ENCODE assay signal across 8 mouse cellular contexts in genomic region chr4:139309651-139310050, GRCm38 (mm10). TPM values are rescaled to one million over a fixed set of nuclear protein-coding genes. Genes with fewer than 3 reads are reported as not detected.
DNase-seq lines count a peak whose midpoint lies in the region; ATAC-seq and TF ChIP-seq lines count a peak whose summit lies in the region.

No protein-coding gene starts in this region.

- no peaks in the 10 kb centered on the region for H3K27me3 ChIP-seq in kidney, embryonic 14.5 days (ENCODE audit: control insufficient read depth, insufficient read depth, low read length)
- H3K27me3 ChIP-seq in hindbrain, embryonic 15.5 days, result no peaks in the 10 kb centered on the region
- no peaks in the 10 kb centered on the region for H3K27me3 ChIP-seq in midbrain, postnatal 0 days (ENCODE audit: insufficient read depth, low read length)

- peak overlapping the region; percentile 95 for H3K4me2 ChIP-seq in kidney, embryonic 14.5 days (replicated peaks; ENCODE audit: low read depth, low read length)
- H3K4me2 ChIP-seq in hindbrain, embryonic 15.5 days, result peak overlapping the region; percentile 93
- peak overlapping the region; percentile 92 for H3K4me2 ChIP-seq in midbrain, postnatal 0 days (ENCODE audit: low read depth, low read length, poor library complexity, severe bottlenecking)

- peaks cover 9% of the 10 kb centered on the region for H3K36me3 ChIP-seq in kidney, embryonic 14.5 days (ENCODE audit: control insufficient read depth, insufficient read depth, low read length)
- H3K36me3 ChIP-seq in hindbrain, embryonic 15.5 days, result peaks cover 9% of the 10 kb centered on the region
- H3K36me3 ChIP-seq in midbrain, postnatal 0 days (ENCODE audit: insufficient read depth, low read length), result peaks cover 16% of the 10 kb centered on the region

- intact Hi-C loops in left cerebral cortex, postnatal 25 days (cut with DNase I), result loop anchor here (1.0 kb wide), 2 partner anchors 43 to 117 kb away; partner anchors contain the start of genes Capzb, Emc1, Mrto4 and Ubr4

- H3K9me3 ChIP-seq in kidney, embryonic 14.5 days (ENCODE audit: control insufficient read depth, low read length), result no peaks in the 10 kb centered on the region
- H3K9me3 ChIP-seq in hindbrain, embryonic 15.5 days, result no peaks in the 10 kb centered on the region
- no peaks in the 10 kb centered on the region for H3K9me3 ChIP-seq in midbrain, postnatal 0 days (ENCODE audit: low read length)

- H3K4me1 ChIP-seq in kidney, embryonic 14.5 days (ENCODE audit: control insufficient read depth, insufficient read depth, low read length), result peaks cover 13% of the 10 kb centered on the region
- peaks cover 30% of the 10 kb centered on the region for H3K4me1 ChIP-seq in hindbrain, embryonic 15.5 days (replicated peaks)
- peaks cover 13% of the 10 kb centered on the region; the same call in 1 of the 2 replicates for H3K4me1 ChIP-seq in midbrain, postnatal 0 days (ENCODE audit: insufficient read depth, low read length)

- H3K4me3 ChIP-seq in kidney, embryonic 14.5 days (ENCODE audit: low read length), result peak overlapping the region; percentile 83
- peak overlapping the region; percentile 72 for H3K4me3 ChIP-seq in hindbrain, embryonic 15.5 days
- H3K4me3 ChIP-seq in midbrain, postnatal 0 days (ENCODE audit: low read depth, low read length), result peak overlapping the region; percentile 91

- ATAC-seq in kidney, embryonic 14.5 days (ENCODE audit: low FRiP score, low TSS enrichment), result no peak
- ATAC-seq in hindbrain, embryonic 15.5 days (ENCODE audit: low FRiP score, low read depth), result no peak
- no peak for ATAC-seq in midbrain, postnatal 0 days (ENCODE audit: low FRiP score)

- H3K27ac ChIP-seq in kidney, embryonic 14.5 days (ENCODE audit: low read depth, low read length), result no peak overlapping the region
- H3K27ac ChIP-seq in hindbrain, embryonic 15.5 days (replicated peaks), result no peak overlapping the region
- H3K27ac ChIP-seq in midbrain, postnatal 0 days (ENCODE audit: low read depth, low read length), result no peak overlapping the region

- WGBS in kidney, embryonic 14.5 days, result 16% methylated on average over 6 of the region's 6 CpGs
- 20% methylated on average over 6 of the region's 6 CpGs for WGBS in hindbrain, embryonic 15.5 days
- WGBS in midbrain, postnatal 0 days, result 16% methylated on average over 6 of the region's 6 CpGs

- peak overlapping the region; percentile 81; the same call in 1 of the 2 replicates for H3K9ac ChIP-seq in kidney, embryonic 14.5 days (ENCODE audit: low read depth, low read length)
- H3K9ac ChIP-seq in hindbrain, embryonic 15.5 days, result peak overlapping the region; percentile 80; the same call in 1 of the 2 replicates
- peak overlapping the region; percentile 72 for H3K9ac ChIP-seq in midbrain, postnatal 0 days (replicated peaks; ENCODE audit: low read length, poor library complexity, severe bottlenecking)

- DNase-seq in kidney, adult 9 months, result no peak
- peak; percentile 64 for DNase-seq in ZHBTc4 (ENCODE audit: low read depth, low spot score)
- no peak for DNase-seq in midbrain, postnatal 0 days (ENCODE audit: low spot score)
- no peak for DNase-seq in thymus, postnatal 10 days (ENCODE audit: low spot score in 2 of 2)
- DNase-seq in left cerebral cortex, postnatal 25 days (ENCODE audit: low spot score in 2 of 2), result no peak
- no peak for DNase-seq in urinary bladder, postnatal 4 days (ENCODE audit: low spot score in 2 of 2)

- TF ChIP-seq CTCF in midbrain, postnatal 0 days (IDR thresholded peaks at IDR 0.05), result 0 out of 2 replicates have a peak, but pooled peaks have one; percentile 28

RNA-seq across cellular contexts. Expression of gene Pqlc2, which starts 0.9 kb away (rescaled TPM):
- polyA plus RNA-seq in kidney, embryonic 14.5 days (2014; fragmentation: Nextera tagmentation; extraction: Ambion mirVana), result 10.4 and 13.3 TPM in 2 replicates
- 13.9 and 14.0 TPM in 2 replicates for polyA plus RNA-seq in hindbrain, embryonic 15.5 days (2015; fragmentation: Nextera tagmentation; extraction: Ambion mirVana)
- total RNA-seq in midbrain, postnatal 0 days (2014; rRNA removed), result 19.3 and 26.5 TPM in 2 replicates
- 10.9 and 15.2 TPM in 2 replicates for polyA plus RNA-seq in midbrain, postnatal 0 days (2015; fragmentation: Nextera tagmentation; extraction: Ambion mirVana)
- 10 to 100 TPM; 12.6 to 13.0 TPM for total RNA-seq in left cerebral cortex, postnatal 25 days (2021)

RNA-seq across cellular contexts. Expression of gene Akr7a5, which starts 0.9 kb away (rescaled TPM):
- 139 and 141 TPM in 2 replicates for polyA plus RNA-seq in kidney, embryonic 14.5 days (2014; fragmentation: Nextera tagmentation; extraction: Ambion mirVana)
- 64.8 and 66.2 TPM in 2 replicates for polyA plus RNA-seq in hindbrain, embryonic 15.5 days (2015; fragmentation: Nextera tagmentation; extraction: Ambion mirVana)
- 45.0 and 65.4 TPM in 2 replicates for total RNA-seq in midbrain, postnatal 0 days (2014; rRNA removed)
- polyA plus RNA-seq in midbrain, postnatal 0 days (2015; fragmentation: Nextera tagmentation; extraction: Ambion mirVana), result 64.4 and 65.6 TPM in 2 replicates
- 10 to 100 TPM; 24.4 to 30.1 TPM for total RNA-seq in left cerebral cortex, postnatal 25 days (2021)

RNA-seq across cellular contexts. Expression of gene Mrto4, which starts 42.7 kb away (rescaled TPM):
- 134 and 143 TPM in 2 replicates for polyA plus RNA-seq in kidney, embryonic 14.5 days (2014; fragmentation: Nextera tagmentation; extraction: Ambion mirVana)
- 82.2 and 85.6 TPM in 2 replicates for polyA plus RNA-seq in hindbrain, embryonic 15.5 days (2015; fragmentation: Nextera tagmentation; extraction: Ambion mirVana)
- 32.0 and 36.1 TPM in 2 replicates for total RNA-seq in midbrain, postnatal 0 days (2014; rRNA removed)
- polyA plus RNA-seq in midbrain, postnatal 0 days (2015; fragmentation: Nextera tagmentation; extraction: Ambion mirVana), result 68.3 and 75.0 TPM in 2 replicates
- total RNA-seq in left cerebral cortex, postnatal 25 days (2021), result 10 to 100 TPM; 43.3 to 45.7 TPM

RNA-seq across cellular contexts. Expression of gene Emc1, which starts 42.7 kb away (rescaled TPM):
- 13.1 and 25.8 TPM in 2 replicates for polyA plus RNA-seq in kidney, embryonic 14.5 days (2014; fragmentation: Nextera tagmentation; extraction: Ambion mirVana)
- 45.0 and 45.9 TPM in 2 replicates for polyA plus RNA-seq in hindbrain, embryonic 15.5 days (2015; fragmentation: Nextera tagmentation; extraction: Ambion mirVana)
- total RNA-seq in midbrain, postnatal 0 days (2014; rRNA removed), result 70.3 and 78.3 TPM in 2 replicates
- polyA plus RNA-seq in midbrain, postnatal 0 days (2015; fragmentation: Nextera tagmentation; extraction: Ambion mirVana), result 49.3 and 50.3 TPM in 2 replicates
- 10 to 100 TPM; 80.2 to 86.8 TPM for total RNA-seq in left cerebral cortex, postnatal 25 days (2021)

RNA-seq across cellular contexts. Expression of gene Ubr4, which starts 42.8 kb away (rescaled TPM):
- polyA plus RNA-seq in kidney, embryonic 14.5 days (2014; fragmentation: Nextera tagmentation; extraction: Ambion mirVana), result 69.0 and 88.6 TPM in 2 replicates
- polyA plus RNA-seq in hindbrain, embryonic 15.5 days (2015; fragmentation: Nextera tagmentation; extraction: Ambion mirVana), result 95.6 and 96.8 TPM in 2 replicates
- total RNA-seq in midbrain, postnatal 0 days (2014; rRNA removed), result 164 and 176 TPM in 2 replicates
- 59.8 and 63.6 TPM in 2 replicates for polyA plus RNA-seq in midbrain, postnatal 0 days (2015; fragmentation: Nextera tagmentation; extraction: Ambion mirVana)
- 100 to 1,000 TPM; 172 to 174 TPM for total RNA-seq in left cerebral cortex, postnatal 25 days (2021)
